Mouse (Mus musculus) hindbrain, embryonic 16.5 days (tissue): ENCODE results near the gene Cep350. TPM values are rescaled to one million over a fixed set of nuclear protein-coding genes. Genes with fewer than 3 reads are reported as not detected.

Experiments
- ATAC-seq: fragments of 200-750 bp; cut with Nextera tagmentation; 2 replicates; pipeline ENCODE4 v1.8.0; 2017; ENCODE audit warnings: moderate TSS enrichment, moderate library complexity
- H3K27ac ChIP-seq: fragments of 300-500 bp; sonication (generic); 2 replicates; pipeline ENCODE4 v1.5.1; 2014; ENCODE audit warnings: low read depth, mild to moderate bottlenecking, control low read depth, low read length, moderate library complexity
- H3K27me3 ChIP-seq: fragments of 300-500 bp; sonication (generic); replicated peaks from 2 replicates; pipeline ENCODE4 v1.6.1; 2014; ENCODE audit warnings: low read length; ENCODE audit not compliant: control insufficient read depth, insufficient read depth
- H3K36me3 ChIP-seq: fragments of 300-500 bp; sonication (generic); 2 replicates; pipeline ENCODE4 v1.6.1; 2014; ENCODE audit warnings: mild to moderate bottlenecking, low read length, moderate library complexity, mixed read lengths; ENCODE audit not compliant: control insufficient read depth, insufficient read depth
- H3K4me1 ChIP-seq: fragments of 300-500 bp; sonication (generic); 2 replicates; pipeline ENCODE4 v1.6.1; 2014; ENCODE audit warnings: low read depth, low read length; ENCODE audit not compliant: control insufficient read depth, insufficient read depth
- H3K4me2 ChIP-seq: fragments of 300-500 bp; sonication (generic); 2 replicates; pipeline ENCODE4 v1.6.1; 2014; ENCODE audit warnings: mild to moderate bottlenecking, low read length, control low read depth, moderate library complexity
- H3K4me3 ChIP-seq: fragments of 300-500 bp; sonication (generic); 2 replicates; pipeline ENCODE4 v1.5.1; 2014; ENCODE audit warnings: mild to moderate bottlenecking, low read length, control low read depth, moderate library complexity
- H3K9ac ChIP-seq: fragments of 300-500 bp; sonication (generic); 2 replicates; pipeline ENCODE4 v1.6.1; 2014; ENCODE audit warnings: low read depth, mild to moderate bottlenecking, control low read depth, low read length, moderate library complexity
- H3K9me3 ChIP-seq: fragments of 300-500 bp; sonication (generic); 2 replicates; pipeline ENCODE4 v1.6.1; 2014; ENCODE audit warnings: mild to moderate bottlenecking, low read length, moderate library complexity; ENCODE audit not compliant: control insufficient read depth
- WGBS: fragments of 180-500 bp; shearing (Covaris S2); extraction: QIAGEN DNeasy Blood & Tissue Kit; methylation state at CpG from one replicate; pipeline ENCODE4 v1.1.7; 2014; 5-methylcytosine and 5-hydroxymethylcytosine counted together
- polyA plus RNA-seq: library from polyadenylated mRNA; unstranded; fragments of >200 nt; fragmentation: Nextera tagmentation; extraction: Ambion mirVana; gene quantifications from 2 replicates; pipeline ENCODE4 v1.2.1, GENCODE M21; 2015

The Cep350 gene
- polyA plus RNA-seq, 1 experiment from 2014 or later = 8.5 TPM

DNA sequence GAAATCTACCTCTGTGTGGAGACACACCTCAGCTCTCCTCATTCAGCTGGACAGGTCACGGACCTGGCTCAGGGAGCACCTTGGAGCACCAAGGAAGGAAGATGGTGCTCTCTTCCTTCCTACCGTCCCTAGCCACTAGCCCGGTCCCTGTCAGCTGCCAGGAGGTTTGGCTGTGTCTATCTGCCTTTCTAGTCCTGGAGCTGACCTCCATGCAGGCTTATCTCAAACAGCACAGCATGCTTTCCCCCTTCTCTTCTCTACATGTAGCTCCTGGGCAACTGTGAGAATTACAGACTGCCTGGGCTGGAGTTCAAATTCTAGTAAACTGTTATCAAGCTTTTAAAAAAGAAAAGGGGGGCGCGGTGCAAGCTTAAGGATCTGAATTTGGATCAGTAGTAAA, 120.0 kb downstream of the Cep350 start:
- H3K36me3 ChIP-seq = peaks cover 15% of the 10 kb centered on the region; the same call in 1 of the 2 replicates

DNA sequence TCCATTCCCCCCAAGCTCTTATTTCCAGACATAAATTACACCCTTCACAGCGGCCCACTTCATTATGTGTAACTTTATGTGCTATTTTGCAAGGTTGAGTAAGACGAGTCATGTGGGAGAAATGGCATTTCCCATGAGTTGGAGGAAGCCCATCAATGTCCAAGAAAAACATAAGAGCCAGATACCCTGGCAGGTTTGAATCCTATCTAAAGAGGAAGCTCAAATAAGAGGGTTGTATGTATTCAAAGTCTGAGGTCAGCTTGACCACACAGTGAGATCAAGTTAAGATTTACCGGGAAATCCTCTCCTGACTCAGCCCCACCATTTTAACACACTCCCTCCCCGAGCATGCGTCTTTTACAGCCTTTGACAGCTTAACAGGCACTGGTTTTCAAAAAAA, 128.8 kb downstream of the Cep350 start:
- Histone ChIP-seq H3K9me3 (no peaks in the 10 kb centered on the region), H3K27ac (no peak overlapping the region), H3K4me3 (no peak overlapping the region), H3K36me3 (peaks cover 22% of the 10 kb centered on the region), H3K4me2 (no peak overlapping the region), H3K4me1 (no peaks in the 10 kb centered on the region), H3K27me3 (no peaks in the 10 kb centered on the region), H3K9ac (no peak overlapping the region)
- no peak for ATAC-seq
- WGBS = 85% methylated on average over 5 of the region's 5 CpGs

More for the DNA sequence above, 120.0 kb downstream of the Cep350 start:
- no peak for ATAC-seq
- Histone ChIP-seq H3K9ac (no peak overlapping the region), H3K9me3 (no peaks in the 10 kb centered on the region), H3K4me3 (no peak overlapping the region), H3K27me3 (no peaks in the 10 kb centered on the region), H3K4me1 (no peaks in the 10 kb centered on the region), H3K4me2 (no peak overlapping the region), H3K27ac (no peak overlapping the region)
- 96% methylated on average over 5 of the region's 5 CpGs for WGBS

- no peak overlapping the region for H3K9ac ChIP-seq
- H3K36me3 ChIP-seq = peaks cover 22% of the 10 kb centered on the region
- H3K9me3 ChIP-seq = no peaks in the 10 kb centered on the region
- no peak overlapping the region for H3K4me3 ChIP-seq
- WGBS = 90% methylated on average over 4 of the region's 4 CpGs
- no peak for ATAC-seq
- no peaks in the 10 kb centered on the region for H3K4me1 ChIP-seq
- no peaks in the 10 kb centered on the region for H3K27me3 ChIP-seq
- no peak overlapping the region for H3K27ac ChIP-seq
- no peak overlapping the region for H3K4me2 ChIP-seq
Observed at GRCm38 (mm10) chr1:155843538-155843937, 129.5 kb downstream of the Cep350 start.

GRCm38 (mm10) chr1:155835667-155836066, 137.4 kb downstream of the Cep350 start:
- H3K36me3 ChIP-seq = peaks cover 6% of the 10 kb centered on the region
- no peaks in the 10 kb centered on the region for H3K9me3 ChIP-seq
- no peak overlapping the region for H3K4me2 ChIP-seq
- no peak for ATAC-seq
- H3K27me3 ChIP-seq = no peaks in the 10 kb centered on the region
- H3K4me3 ChIP-seq = no peak overlapping the region
- H3K27ac ChIP-seq = no peak overlapping the region
- 86% methylated on average over 2 of the region's 2 CpGs for WGBS
- no peak overlapping the region for H3K9ac ChIP-seq
- H3K4me1 ChIP-seq = no peaks in the 10 kb centered on the region

- Histone ChIP-seq H3K4me1 (no peaks in the 10 kb centered on the region), H3K27ac (no peak overlapping the region), H3K36me3 (no peaks in the 10 kb centered on the region; the same call in 1 of the 2 replicates), H3K9ac (no peak overlapping the region), H3K4me2 (no peak overlapping the region), H3K4me3 (no peak overlapping the region), H3K27me3 (no peaks in the 10 kb centered on the region), H3K9me3 (no peaks in the 10 kb centered on the region)
- no peak for ATAC-seq
- 90% methylated on average over 9 of the region's 9 CpGs for WGBS
Observed at GRCm38 (mm10) chr1:155833610-155834009, 139.4 kb downstream of the Cep350 start.

- ATAC-seq = no peak
- Histone ChIP-seq H3K36me3 (no peaks in the 10 kb centered on the region), H3K9ac (no peak overlapping the region), H3K27ac (no peak overlapping the region), H3K4me2 (no peak overlapping the region), H3K27me3 (no peaks in the 10 kb centered on the region), H3K9me3 (no peaks in the 10 kb centered on the region), H3K4me3 (no peak overlapping the region), H3K4me1 (no peaks in the 10 kb centered on the region)
- 85% methylated on average over 3 of the region's 3 CpGs for WGBS
Observed at GRCm38 (mm10) chr1:155831958-155832357, 141.1 kb downstream of the Cep350 start.

GRCm38 (mm10) chr1:155830861-155831260, 142.2 kb downstream of the Cep350 start:
- no peak for ATAC-seq
- Histone ChIP-seq H3K9ac (no peak overlapping the region), H3K4me3 (no peak overlapping the region), H3K27ac (no peak overlapping the region), H3K4me1 (no peaks in the 10 kb centered on the region), H3K36me3 (no peaks in the 10 kb centered on the region), H3K4me2 (no peak overlapping the region), H3K9me3 (no peaks in the 10 kb centered on the region), H3K27me3 (no peaks in the 10 kb centered on the region)
- WGBS = 73% methylated on average over 6 of the region's 6 CpGs

- Histone ChIP-seq H3K9me3 (no peaks in the 10 kb centered on the region), H3K27me3 (no peaks in the 10 kb centered on the region), H3K27ac (no peak overlapping the region), H3K9ac (no peak overlapping the region), H3K4me1 (no peaks in the 10 kb centered on the region), H3K36me3 (no peaks in the 10 kb centered on the region), H3K4me2 (no peak overlapping the region), H3K4me3 (no peak overlapping the region)
- no peak for ATAC-seq
- WGBS = 68% methylated on average over 8 of the region's 8 CpGs
Observed at GRCm38 (mm10) chr1:155827703-155828295, 145.3 kb downstream of the Cep350 start.

GRCm38 (mm10) chr1:155826803-155827395, 146.2 kb downstream of the Cep350 start:
- 58% methylated on average over 5 of the region's 5 CpGs for WGBS
- H3K9ac ChIP-seq = no peak overlapping the region
- peaks cover 3% of the 10 kb centered on the region; the same call in 1 of the 2 replicates for H3K9me3 ChIP-seq
- ATAC-seq = no peak
- H3K4me3 ChIP-seq = no peak overlapping the region
- H3K4me2 ChIP-seq = no peak overlapping the region
- H3K27me3 ChIP-seq = no peaks in the 10 kb centered on the region
- H3K36me3 ChIP-seq = no peaks in the 10 kb centered on the region
- H3K4me1 ChIP-seq = no peaks in the 10 kb centered on the region
- H3K27ac ChIP-seq = no peak overlapping the region
